In the genomic region with DNA sequence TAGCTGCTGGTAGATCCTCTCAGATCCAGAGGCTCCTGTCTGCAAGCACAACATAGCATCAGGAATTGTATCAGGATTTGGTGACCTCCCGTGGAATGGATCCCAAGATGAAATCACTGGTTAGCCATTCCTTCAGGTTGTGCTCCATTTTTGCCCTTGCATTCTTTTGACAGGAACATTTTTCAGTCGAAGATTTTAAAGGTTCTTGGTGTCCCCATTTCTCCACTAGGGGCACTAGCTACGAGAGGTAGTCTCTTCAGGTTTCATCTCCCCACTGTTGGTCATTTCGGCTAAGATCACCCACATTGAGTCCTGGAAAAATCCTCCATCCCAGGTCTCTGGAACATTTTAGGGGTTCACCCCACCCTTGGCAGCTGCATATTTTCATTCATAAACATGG, we compare ENCODE assay signal across 14 mouse cellular contexts. TPM values are rescaled to one million over a fixed set of nuclear protein-coding genes. Genes with fewer than 3 reads are reported as not detected.
DNase-seq lines count a peak whose midpoint lies in the region; ATAC-seq and TF ChIP-seq lines count a peak whose summit lies in the region.
"Had no signal": no experiment of that assay in that cellular context is flagged by ENCODE, and none has a peak within 500 bp of the region (broad histone marks: within the 10 kb centered on the region; RNA-seq: fewer than 3 reads in every experiment).

No protein-coding gene starts in this region.

- DNase-seq in forebrain, postnatal 0 days: no peak
- no peak for DNase-seq in liver, postnatal 0 days
- DNase-seq in liver (no peak), MEL (ENCODE audit: low read depth, low spot score) (peak; percentile 31)
- peak; percentile 34 for DNase-seq in naive thymus-derived CD4-positive, alpha-beta T cell, adult 2 months (ENCODE audit: low read depth)
- no peak for DNase-seq in right cerebral cortex, postnatal 10 days (ENCODE audit: low spot score in 2 of 2)
- DNase-seq in natural killer cell, adult 2 months (ENCODE audit: low spot score in 2 of 2): no peak
- DNase-seq: gastrocnemius, postnatal 25 days; kidney, postnatal 14 days had no signal

- peak; percentile 41 for TF ChIP-seq CTCF in forebrain, postnatal 0 days (IDR thresholded peaks at IDR 0.05; ENCODE audit: low read depth)
- TF ChIP-seq CTCF in liver, postnatal 0 days (IDR thresholded peaks at IDR 0.05; ENCODE audit: low read depth): peak; percentile 45
- peak; percentile 10 to 53 (median 39); a peak in 4 of 6 replicates for TF ChIP-seq CTCF in MEL (IDR thresholded peaks at IDR 0.05 in 2 of 3, conservative IDR thresholded peaks at IDR 0.05 in 1 of 3; ENCODE audit: control insufficient read depth in 1 of 3, insufficient read depth in 1 of 3, low read depth in 2 of 3, low read length in 3 of 3, poor library complexity in 1 of 3, severe bottlenecking in 1 of 3)

- no peak overlapping the region for H3K4me2 ChIP-seq in forebrain, postnatal 0 days (ENCODE audit: low read depth)
- H3K4me2 ChIP-seq in forebrain, embryonic 15.5 days (replicated peaks): no peak overlapping the region
- no peak overlapping the region for H3K4me2 ChIP-seq in liver, postnatal 0 days (ENCODE audit: low read depth, low read length)
- H3K4me2 ChIP-seq: lung, embryonic 15.5 days had no signal

- H3K79me2 ChIP-seq in MEL (ENCODE audit: control insufficient read depth, insufficient read depth, low read length, poor library complexity): no peaks in the 10 kb centered on the region

- no peak overlapping the region for H3K4me3 ChIP-seq in forebrain, postnatal 0 days (ENCODE audit: low read depth, low read length)
- H3K4me3 ChIP-seq in forebrain, embryonic 15.5 days: no peak overlapping the region
- no peak overlapping the region for H3K4me3 ChIP-seq in liver, postnatal 0 days (ENCODE audit: low read depth, low read length)
- no peak overlapping the region for H3K4me3 ChIP-seq in MEL (ENCODE audit: control insufficient read depth in 1 of 2, insufficient read depth in 1 of 2, low read depth in 2 of 2, low read length in 2 of 2)
- H3K4me3 ChIP-seq: lung, embryonic 15.5 days had no signal

- no peak for ATAC-seq in forebrain, postnatal 0 days
- ATAC-seq in forebrain, embryonic 15.5 days (replicated peaks): no peak
- no peak for ATAC-seq in liver, postnatal 0 days

- H3K27me3 ChIP-seq in forebrain, postnatal 0 days (ENCODE audit: insufficient read depth, low read length): no peaks in the 10 kb centered on the region
- no peaks in the 10 kb centered on the region for H3K27me3 ChIP-seq in forebrain, embryonic 15.5 days
- H3K27me3 ChIP-seq in liver, postnatal 0 days (ENCODE audit: insufficient read depth, low read length): no peaks in the 10 kb centered on the region
- no peaks in the 10 kb centered on the region for H3K27me3 ChIP-seq in MEL (ENCODE audit: control insufficient read depth in 1 of 2, insufficient read depth in 2 of 2, low read length in 2 of 2)
- H3K27me3 ChIP-seq: lung, embryonic 15.5 days had no signal

- H3K9me3 ChIP-seq in forebrain, postnatal 0 days (ENCODE audit: low read length): no peaks in the 10 kb centered on the region
- H3K9me3 ChIP-seq in forebrain, embryonic 15.5 days: no peaks in the 10 kb centered on the region
- H3K9me3 ChIP-seq in liver, postnatal 0 days (ENCODE audit: low read length): no peaks in the 10 kb centered on the region
- no peaks in the 10 kb centered on the region for H3K9me3 ChIP-seq in MEL (replicated peaks; ENCODE audit: insufficient read depth, low read length)
- H3K9me3 ChIP-seq: G1E; lung, embryonic 15.5 days had no signal

- peaks cover 27% of the 10 kb centered on the region for H3K36me3 ChIP-seq in forebrain, postnatal 0 days (ENCODE audit: insufficient read depth)
- H3K36me3 ChIP-seq in forebrain, embryonic 15.5 days: peaks cover 31% of the 10 kb centered on the region; the same call in 1 of the 2 replicates
- peaks cover 39% of the 10 kb centered on the region for H3K36me3 ChIP-seq in liver, postnatal 0 days (replicated peaks; ENCODE audit: insufficient read depth, low read length)
- peaks cover 0 to 37% of the 10 kb centered on the region in 2 experiments; a peak in 2 of 4 replicates for H3K36me3 ChIP-seq in MEL (ENCODE audit: control insufficient read depth in 1 of 2, insufficient read depth in 2 of 2, low read length in 2 of 2)

- no peak for TF ChIP-seq EP300 in liver, postnatal 0 days (IDR thresholded peaks at IDR 0.05; ENCODE audit: low read depth)
- TF ChIP-seq EP300 in MEL (IDR thresholded peaks at IDR 0.05; ENCODE audit: low read depth in 1 of 2, low read length in 2 of 2): no peak

- 87% methylated on average over 4 of the region's 4 CpGs for WGBS in forebrain, postnatal 0 days
- WGBS in forebrain, embryonic 15.5 days: 90% methylated on average over 4 of the region's 4 CpGs
- WGBS in liver, postnatal 0 days (ENCODE audit: insufficient replicate concordance): 78% methylated on average over 4 of the region's 4 CpGs

- no peak for TF ChIP-seq POLR2A in MEL (IDR thresholded peaks at IDR 0.05; ENCODE audit: control insufficient read depth in 1 of 2, insufficient read depth in 1 of 2, low read depth in 1 of 2, low read length in 2 of 2, poor library complexity in 1 of 2)

- no peak for TF ChIP-seq RAD21 in MEL (IDR thresholded peaks at IDR 0.05; ENCODE audit: low read depth, low read length)

- H3K9ac ChIP-seq in forebrain, postnatal 0 days: no peak overlapping the region
- H3K9ac ChIP-seq in forebrain, embryonic 15.5 days (replicated peaks): no peak overlapping the region
- no peak overlapping the region for H3K9ac ChIP-seq in liver, postnatal 0 days (replicated peaks)
- H3K9ac ChIP-seq in MEL (ENCODE audit: control insufficient read depth, low read depth, low read length, poor library complexity, severe bottlenecking): no peak overlapping the region
- H3K9ac ChIP-seq: lung, embryonic 15.5 days had no signal

- no peak overlapping the region for H3K27ac ChIP-seq in forebrain, postnatal 0 days (ENCODE audit: low read depth, low read length)
- H3K27ac ChIP-seq in forebrain, embryonic 15.5 days (replicated peaks): no peak overlapping the region
- H3K27ac ChIP-seq in liver, postnatal 0 days (ENCODE audit: low read depth): no peak overlapping the region
- no peak overlapping the region for H3K27ac ChIP-seq in MEL (ENCODE audit: control insufficient read depth, low read depth, low read length)
- H3K27ac ChIP-seq: lung, embryonic 15.5 days had no signal

- H3K4me1 ChIP-seq in forebrain, postnatal 0 days (ENCODE audit: insufficient read depth): no peaks in the 10 kb centered on the region
- no peaks in the 10 kb centered on the region for H3K4me1 ChIP-seq in forebrain, embryonic 15.5 days
- H3K4me1 ChIP-seq in liver, postnatal 0 days (ENCODE audit: insufficient read depth): no peaks in the 10 kb centered on the region
- no peaks in the 10 kb centered on the region for H3K4me1 ChIP-seq in MEL (ENCODE audit: control insufficient read depth in 1 of 2, insufficient read depth in 2 of 2, low read length in 2 of 2)
- H3K4me1 ChIP-seq: lung, embryonic 15.5 days had no signal

TF ChIP-seq in MEL, 35 proteins besides CTCF, POLR2A, EP300 and RAD21:
- TF ChIP-seq RCOR1 (IDR thresholded peaks at IDR 0.05; ENCODE audit: low read depth, low read length) (no peak), POLR2AphosphoS5 (IDR thresholded peaks at IDR 0.05; ENCODE audit: borderline replicate concordance, low read depth, low read length) (no peak), USF1 (IDR thresholded peaks at IDR 0.05; ENCODE audit: low read depth, low read length) (no peak), MAX (IDR thresholded peaks at IDR 0.05; ENCODE audit: low read length) (no peak), TAL1 (IDR thresholded peaks at IDR 0.05; ENCODE audit: low read length) (no peak), SMC3 (IDR thresholded peaks at IDR 0.05; ENCODE audit: low read depth, low read length) (no peak), MEF2A (IDR thresholded peaks at IDR 0.05; ENCODE audit: extremely low read depth, insufficient replicate concordance, low read depth, low read length, poor library complexity, severe bottlenecking) (no peak), POLR2AphosphoS2 (IDR thresholded peaks at IDR 0.05; ENCODE audit: low read length) (no peak)

RNA-seq across cellular contexts. Expression of a gene that starts 33.3 kb away (rescaled TPM):
- total RNA-seq in forebrain, postnatal 0 days (2014; rRNA removed): 38.9 and 54.2 TPM in 2 replicates
- 30.0 and 50.6 TPM in 2 replicates for polyA plus RNA-seq in forebrain, postnatal 0 days (2015; fragmentation: Nextera tagmentation; extraction: Ambion mirVana)
- 55.4 and 61.2 TPM in 2 replicates for polyA plus RNA-seq in forebrain, embryonic 15.5 days (2015; fragmentation: Nextera tagmentation; extraction: Ambion mirVana)
- polyA plus RNA-seq in liver, postnatal 0 days (2015; fragmentation: Nextera tagmentation; extraction: Ambion mirVana): 14.8 and 17.8 TPM in 2 replicates
- total RNA-seq in MEL (2012; rRNA removed): 47.4 and 52.0 TPM in 2 replicates
- polyA plus RNA-seq in MEL (2012; ENCODE audit: insufficient read depth in 1 of 2, insufficient read length in 2 of 2, low read depth in 1 of 2, low replicate concordance in 2 of 2, missing spikeins in 1 of 2): 10 to 100 TPM in 1 of 2 experiments, not detected in 1; 41.1 TPM

RNA-seq across cellular contexts. Expression of a gene that starts 53.1 kb away (rescaled TPM):
- total RNA-seq in forebrain, postnatal 0 days (2014; rRNA removed): 1.2 and 2.3 TPM in 2 replicates
- 1.8 and 2.5 TPM in 2 replicates for polyA plus RNA-seq in forebrain, postnatal 0 days (2015; fragmentation: Nextera tagmentation; extraction: Ambion mirVana)
- 1.4 and 2.1 TPM in 2 replicates for polyA plus RNA-seq in forebrain, embryonic 15.5 days (2015; fragmentation: Nextera tagmentation; extraction: Ambion mirVana)
- 0.08 and 0.12 TPM in 2 replicates for polyA plus RNA-seq in liver, postnatal 0 days (2015; fragmentation: Nextera tagmentation; extraction: Ambion mirVana)
- total RNA-seq in MEL (2012; rRNA removed): 0.08 and 0.10 TPM in 2 replicates
- polyA plus RNA-seq in MEL (2012; ENCODE audit: insufficient read depth in 1 of 2, insufficient read length in 2 of 2, low read depth in 1 of 2, low replicate concordance in 2 of 2, missing spikeins in 1 of 2): under 1 TPM in 1 of 2 experiments, not detected in 1; 0.13 TPM
- total RNA-seq: heart, postnatal 25 days; left cerebral cortex, postnatal 36 days had no signal
- polyA plus RNA-seq: G1E had no signal

Comparison
In these comparisons a context has a peak if more than half of its experiments do, and no peak if none do; other contexts are left out.
1. DNase-seq: peak in MEL (single experiment) and naive thymus-derived CD4-positive, alpha-beta T cell, adult 2 months (single experiment); none in forebrain, postnatal 0 days (single experiment), liver, postnatal 0 days (single experiment), liver (single experiment), right cerebral cortex, postnatal 10 days (0 of 2) and natural killer cell, adult 2 months (0 of 2).
2. Peak in every context shown above with its lines, with median percentiles within 50 percentile points of each other: CTCF ChIP-seq.